Mouse (Mus musculus) small intestine, adult 2 months (tissue): Measurements from ENCODE around the gene Tmem219.

Source experiments
- CTCF ChIP-seq: fragments of 200-500 bp; IDR thresholded peaks from 2 replicates; pipeline ENCODE4 v1.5.1; 2012; ENCODE audit warnings: low read depth, mild to moderate bottlenecking, control low read depth, inconsistent platforms, low read length, moderate library complexity, mixed read lengths; ENCODE audit not compliant: insufficient replicate concordance, insufficient read length; ENCODE audit errors: extremely low read depth
- POLR2A ChIP-seq: fragments of 200-500 bp; IDR thresholded peaks from 2 replicates; pipeline ENCODE4 v1.6.1; 2012; ENCODE audit warnings: low read depth, mild to moderate bottlenecking, control low read depth, inconsistent platforms, low read length, moderate library complexity

DNA sequence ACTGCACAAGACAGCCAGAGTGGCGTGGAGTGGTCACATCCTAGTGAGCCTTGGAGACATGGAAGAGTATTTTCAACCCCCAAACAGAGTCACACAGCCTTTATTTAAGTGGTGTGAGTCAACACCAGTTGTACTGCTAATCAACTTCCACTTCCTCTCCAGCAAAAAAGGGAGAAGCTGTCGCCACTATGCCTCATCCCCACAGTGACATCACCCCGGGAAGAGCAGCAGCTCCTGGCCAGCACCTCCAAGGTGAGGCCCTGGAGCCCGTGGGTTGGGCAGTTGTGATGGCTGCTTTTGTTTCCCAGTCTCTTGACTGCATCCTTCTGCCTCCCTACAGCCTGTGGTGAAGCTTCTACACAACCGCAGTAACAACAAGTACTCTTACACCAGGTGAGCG, 18.5 kb upstream of the Tmem219 start:
- no peak for TF ChIP-seq CTCF
- no peak for TF ChIP-seq POLR2A
